In the genomic region with DNA sequence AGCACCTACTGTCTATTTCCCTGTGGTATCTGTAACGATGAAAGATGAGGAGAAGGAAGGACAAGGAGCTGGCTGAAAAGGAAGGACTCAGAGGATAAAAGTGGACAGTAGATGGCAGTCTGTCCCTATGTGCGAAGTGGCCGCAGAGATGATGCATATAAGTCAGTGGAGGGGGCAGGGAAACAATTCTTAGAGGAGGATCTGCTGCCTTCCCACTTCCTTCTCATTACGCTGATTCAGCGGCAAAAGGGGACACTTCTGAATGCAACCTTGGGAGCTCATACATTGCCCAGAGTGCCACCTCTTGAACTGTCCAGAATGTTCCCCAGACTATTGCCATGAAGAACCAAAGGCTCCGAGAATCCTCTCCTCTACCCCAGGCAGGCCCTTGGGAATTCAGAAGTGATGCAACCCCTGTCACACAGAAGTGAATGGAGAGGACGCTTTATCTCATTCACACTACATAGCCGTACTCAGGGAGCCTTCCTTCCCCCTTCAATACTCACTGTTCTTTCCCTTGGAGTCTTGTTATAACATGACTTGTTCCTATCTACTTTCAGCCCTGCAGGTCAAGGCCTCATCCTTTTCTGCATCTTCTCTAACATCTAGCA, we compare ENCODE assay signal across 9 mouse cellular contexts. TPM values are rescaled to one million over a fixed set of nuclear protein-coding genes. Genes with fewer than 3 reads are reported as not detected.
DNase-seq lines count a peak whose midpoint lies in the region; TF ChIP-seq lines count a peak whose summit lies in the region.
"Had no signal": no experiment of that assay in that cellular context is flagged by ENCODE, and none has a peak within 500 bp of the region (broad histone marks: within the 10 kb centered on the region; RNA-seq: fewer than 3 reads in every experiment).

No protein-coding gene starts in this region.

- peaks cover 23% of the 10 kb centered on the region for H3K4me1 ChIP-seq in heart, adult 2 months (ENCODE audit: control insufficient read depth, insufficient read depth, low read length)
- H3K4me1 ChIP-seq: liver, embryonic 13.5 days had no signal

- peak; percentile 85; the same call in 1 of the 2 replicates for TF ChIP-seq EP300 in heart, adult 2 months (IDR thresholded peaks at IDR 0.05; ENCODE audit: insufficient read depth, low read depth, low read length)

- WGBS in heart, adult 2 months: 11% methylated on average over 8 of the region's 8 CpGs

- TF ChIP-seq POLR2A in heart, adult 2 months (IDR thresholded peaks at IDR 0.05; ENCODE audit: insufficient read depth, low read depth, low read length): no peak

- peaks cover 7% of the 10 kb centered on the region for H3K36me3 ChIP-seq in heart, adult 2 months (ENCODE audit: control insufficient read depth, insufficient read depth, low read length)
- H3K36me3 ChIP-seq: liver, embryonic 13.5 days had no signal

- DNase-seq in gastrocnemius, adult 2 months: no peak
- no peak for DNase-seq in gastrocnemius, adult 8-10 months (ENCODE audit: low spot score in 2 of 2)
- DNase-seq in adrenal gland, postnatal 36 days: peak; percentile 46 to 47
- peak in 1 of 2 experiments; percentile 44 for DNase-seq in heart, adult 2 months
- DNase-seq in kidney, postnatal 36 days: peak; percentile 57 to 63
- DNase-seq in urinary bladder, postnatal 4 days (ENCODE audit: low spot score in 2 of 2): no peak
- no peak for DNase-seq in thymus, postnatal 36 days
- no peak for DNase-seq in frontal cortex, postnatal 36 days (ENCODE audit: low spot score in 2 of 2)
- DNase-seq: liver, embryonic 13.5 days had no signal

- no peak overlapping the region for H3K27ac ChIP-seq in gastrocnemius, adult 2 months
- H3K27ac ChIP-seq in heart, adult 2 months: no peak overlapping the region
- H3K27ac ChIP-seq: liver, embryonic 13.5 days had no signal

- no peaks in the 10 kb centered on the region; the same call in 1 of the 2 replicates for H3K79me2 ChIP-seq in heart, adult 2 months (replicated peaks; ENCODE audit: control insufficient read depth, insufficient read depth, low read length)

- intact Hi-C loops in gastrocnemius, adult 2 months (cut with DNase I): no loop called here
- intact Hi-C loops in heart, adult 2 months (cut with DNase I): loop anchor here (1.0 to 10.0 kb wide), 4 partner anchors 13 to 251 kb away; no protein-coding TSS in a partner anchor

- H3K9ac ChIP-seq in heart, adult 2 months (ENCODE audit: low read depth, low read length): no peak overlapping the region
- H3K9ac ChIP-seq: liver, embryonic 13.5 days had no signal

- H3K27me3 ChIP-seq in heart, adult 2 months (ENCODE audit: control insufficient read depth, insufficient read depth, low read length): no peaks in the 10 kb centered on the region
- H3K27me3 ChIP-seq: liver, embryonic 13.5 days had no signal

- H3K4me3 ChIP-seq in gastrocnemius, adult 2 months: no peak overlapping the region
- H3K4me3 ChIP-seq in heart, adult 2 months: no peak overlapping the region
- H3K4me3 ChIP-seq: liver, embryonic 13.5 days had no signal

- TF ChIP-seq CTCF in gastrocnemius, adult 2 months (IDR thresholded peaks at IDR 0.05): peak; percentile 68
- TF ChIP-seq CTCF in heart, adult 2 months (IDR thresholded peaks at IDR 0.05): peak; percentile 84

RNA-seq across cellular contexts. Expression of gene Ntf3, which starts 12.2 kb away (rescaled TPM):
- 1 to 10 TPM; 1.4 to 2.4 TPM for total RNA-seq in gastrocnemius, adult 2 months (2021)
- total RNA-seq in gastrocnemius, adult 8-10 months (2022): 1 to 10 TPM; 1.6 to 2.6 (median 1.6) TPM
- total RNA-seq in adrenal gland, postnatal 36 days (2021): 1 to 10 TPM; 2.0 to 2.2 TPM
- total RNA-seq in heart, adult 2 months (2021): 1 to 10 TPM; 3.9 to 4.1 TPM
- 4.0 and 4.2 TPM in 2 replicates for polyA plus RNA-seq in heart, adult 2 months (2012; rRNA removed)

Comparison
In these comparisons a context has a peak if more than half of its experiments do, and no peak if none do; other contexts are left out.
1. DNase-seq: peak in adrenal gland, postnatal 36 days (2 of 2) and kidney, postnatal 36 days (2 of 2); none in gastrocnemius, adult 2 months (single experiment), gastrocnemius, adult 8-10 months (0 of 2), urinary bladder, postnatal 4 days (0 of 2), thymus, postnatal 36 days (0 of 2) and frontal cortex, postnatal 36 days (0 of 2).